Mouse (Mus musculus): ENCODE measurements around the gene Ric3. TPM values are rescaled to one million over a fixed set of nuclear protein-coding genes. Genes with fewer than 3 reads are reported as not detected.

Gene Ric3
- polyA plus RNA-seq, 1 experiment from 2014 or later = 33.2 TPM

GRCm38 (mm10) chr7:109014851-109015250 lies 68.3 kb downstream of the Ric3 start:
- Histone ChIP-seq H3K9ac (no peak overlapping the region), H3K27me3 (no peaks in the 10 kb centered on the region), H3K4me3 (no peak overlapping the region), H3K9me3 (no peaks in the 10 kb centered on the region), H3K4me2 (no peak overlapping the region), H3K4me1 (replicated peaks) (peaks cover 60% of the 10 kb centered on the region), H3K27ac (replicated peaks) (no peak overlapping the region), H3K36me3 (no peaks in the 10 kb centered on the region)
- no peak for ATAC-seq (ENCODE audit: low FRiP score, low read depth)
- 78% methylated on average over 7 of the region's 7 CpGs for WGBS

DNA sequence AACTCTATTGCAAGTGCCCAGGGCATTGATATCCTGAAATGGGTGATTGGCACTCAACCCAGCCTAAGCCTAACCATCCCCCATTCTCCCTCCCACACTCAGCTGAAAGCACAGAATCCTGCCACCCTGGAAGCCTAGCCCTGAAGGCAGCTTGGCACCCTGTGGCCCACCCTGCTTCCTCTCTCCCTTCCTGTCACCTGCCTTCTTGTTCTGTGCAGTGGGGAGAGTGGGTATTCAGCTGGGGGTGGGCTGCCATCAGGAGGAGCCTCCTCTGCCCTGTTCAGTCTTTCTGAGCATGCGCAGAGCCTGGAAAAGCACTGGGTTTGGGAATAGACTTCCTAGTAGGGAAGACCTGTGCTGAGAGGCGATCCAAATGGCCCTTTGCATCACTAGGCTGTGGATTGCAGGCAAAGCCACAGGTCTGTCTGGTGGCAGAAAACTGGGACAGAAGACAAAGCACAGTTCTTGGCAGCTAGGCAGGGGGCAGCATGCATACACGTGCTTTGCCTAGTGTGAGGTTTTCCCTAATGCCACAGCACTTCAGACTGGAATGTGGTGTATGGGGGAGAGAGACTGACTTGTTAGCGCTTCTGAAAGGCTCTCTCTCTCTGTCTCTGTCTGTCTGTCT lies 70.0 kb downstream of the Ric3 start:
- Histone ChIP-seq H3K27ac (replicated peaks) (peak overlapping the region; percentile 41), H3K36me3 (no peaks in the 10 kb centered on the region), H3K4me1 (replicated peaks) (peaks cover 61% of the 10 kb centered on the region), H3K9ac (peak overlapping the region; percentile 5; the same call in 1 of the 2 replicates), H3K27me3 (no peaks in the 10 kb centered on the region), H3K9me3 (no peaks in the 10 kb centered on the region), H3K4me2 (peak overlapping the region; percentile 88), H3K4me3 (peak overlapping the region; percentile 14)
- no peak for ATAC-seq (ENCODE audit: low FRiP score, low read depth)
- WGBS = 27% methylated on average over 4 of the region's 4 CpGs

DNA sequence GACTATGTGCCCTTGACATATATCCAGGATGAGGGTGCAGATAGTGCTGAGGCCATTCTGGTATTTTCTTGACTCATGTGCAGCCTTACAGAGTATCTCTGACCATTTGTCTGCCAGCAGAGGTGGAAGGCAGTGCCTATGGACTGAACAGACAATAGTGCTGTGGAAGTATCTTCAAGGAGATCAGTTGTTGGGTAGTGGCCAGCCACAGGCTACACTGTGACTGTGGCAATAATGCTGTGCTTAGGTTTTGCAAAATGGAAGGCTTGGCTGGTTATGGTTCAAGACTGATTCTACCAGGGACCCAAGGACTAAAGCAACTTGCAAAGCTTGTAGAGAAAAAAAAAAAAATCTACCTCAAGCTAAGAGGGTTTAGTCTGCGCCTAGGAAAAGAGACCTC lies 70.6 kb downstream of the Ric3 start:
- peaks cover 61% of the 10 kb centered on the region for H3K4me1 ChIP-seq (replicated peaks)
- H3K36me3 ChIP-seq = no peaks in the 10 kb centered on the region
- no peak for ATAC-seq (ENCODE audit: low FRiP score, low read depth)
- H3K9me3 ChIP-seq = no peaks in the 10 kb centered on the region
- H3K27ac ChIP-seq (replicated peaks) = peak overlapping the region; percentile 91
- 0 out of 2 replicates have a peak overlapping the region, but pooled peaks have one; percentile 5 for H3K9ac ChIP-seq
- H3K4me2 ChIP-seq = peak overlapping the region; percentile 88
- WGBS = 76% methylated on average over 1 of the region's 1 CpGs
- H3K27me3 ChIP-seq = no peaks in the 10 kb centered on the region
- H3K4me3 ChIP-seq = peak overlapping the region; percentile 76

GRCm38 (mm10) chr7:109011596-109012180 lies 71.4 kb downstream of the Ric3 start:
- peak overlapping the region; percentile 91 for H3K27ac ChIP-seq (replicated peaks)
- H3K9me3 ChIP-seq = no peaks in the 10 kb centered on the region
- H3K27me3 ChIP-seq = no peaks in the 10 kb centered on the region
- peak; percentile 71 for ATAC-seq (ENCODE audit: low FRiP score, low read depth)
- H3K4me2 ChIP-seq = peak overlapping the region; percentile 88
- no peaks in the 10 kb centered on the region for H3K36me3 ChIP-seq
- H3K4me1 ChIP-seq (replicated peaks) = peaks cover 56% of the 10 kb centered on the region
- H3K4me3 ChIP-seq = peak overlapping the region; percentile 76
- H3K9ac ChIP-seq = peak overlapping the region; percentile 86
- 23% methylated on average over 8 of the region's 8 CpGs for WGBS

GRCm38 (mm10) chr7:109010720-109011595 lies 72.2 kb downstream of the Ric3 start:
- no peaks in the 10 kb centered on the region for H3K9me3 ChIP-seq
- H3K36me3 ChIP-seq = no peaks in the 10 kb centered on the region
- H3K27ac ChIP-seq (replicated peaks) = peak overlapping the region; percentile 91
- H3K4me1 ChIP-seq (replicated peaks) = peaks cover 48% of the 10 kb centered on the region
- H3K4me3 ChIP-seq = peak overlapping the region; percentile 76
- under 1% methylated on average over 44 of the region's 82 CpGs for WGBS
- H3K9ac ChIP-seq = peak overlapping the region; percentile 86
- peak; percentile 79 for ATAC-seq (ENCODE audit: low FRiP score, low read depth)
- H3K27me3 ChIP-seq = no peaks in the 10 kb centered on the region
- H3K4me2 ChIP-seq = peak overlapping the region; percentile 88

- H3K27me3 ChIP-seq = no peaks in the 10 kb centered on the region
- 90% methylated on average over 1 of the region's 1 CpGs for WGBS
- peaks cover 38% of the 10 kb centered on the region for H3K4me1 ChIP-seq (replicated peaks)
- no peak overlapping the region for H3K4me2 ChIP-seq
- no peak overlapping the region for H3K9ac ChIP-seq
- H3K4me3 ChIP-seq = no peak overlapping the region
- no peaks in the 10 kb centered on the region for H3K9me3 ChIP-seq
- no peak overlapping the region for H3K27ac ChIP-seq (replicated peaks)
- H3K36me3 ChIP-seq = no peaks in the 10 kb centered on the region
- ATAC-seq (ENCODE audit: low FRiP score, low read depth) = no peak
Observed at GRCm38 (mm10) chr7:109009260-109009659, 73.9 kb downstream of the Ric3 start.

DNA sequence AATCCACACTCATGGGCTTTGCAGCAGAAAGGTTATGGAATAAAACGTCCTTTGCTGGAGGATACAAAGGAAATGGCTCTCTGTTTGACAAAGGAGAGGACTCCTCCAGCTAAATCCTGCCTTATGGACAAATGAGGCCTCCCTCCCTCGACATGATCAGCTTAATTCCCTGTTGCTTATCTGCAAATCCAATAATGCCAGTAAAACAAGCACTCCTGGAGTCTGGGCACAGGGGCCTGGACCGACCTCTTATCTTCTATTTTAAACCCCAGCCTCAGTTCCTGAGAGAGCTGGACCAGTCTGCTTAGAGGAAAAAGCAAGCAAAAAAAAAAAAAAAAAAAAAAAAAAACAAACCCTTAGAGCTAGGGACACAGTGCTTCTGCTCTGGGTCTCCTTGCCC lies 79.5 kb downstream of the Ric3 start:
- Histone ChIP-seq H3K27me3 (no peaks in the 10 kb centered on the region), H3K9ac (no peak overlapping the region), H3K27ac (replicated peaks) (no peak overlapping the region), H3K9me3 (no peaks in the 10 kb centered on the region), H3K4me1 (replicated peaks) (no peaks in the 10 kb centered on the region), H3K36me3 (no peaks in the 10 kb centered on the region), H3K4me3 (no peak overlapping the region), H3K4me2 (no peak overlapping the region)
- WGBS = 44% methylated on average over 3 of the region's 3 CpGs
- no peak for ATAC-seq (ENCODE audit: low FRiP score, low read depth)

DNA sequence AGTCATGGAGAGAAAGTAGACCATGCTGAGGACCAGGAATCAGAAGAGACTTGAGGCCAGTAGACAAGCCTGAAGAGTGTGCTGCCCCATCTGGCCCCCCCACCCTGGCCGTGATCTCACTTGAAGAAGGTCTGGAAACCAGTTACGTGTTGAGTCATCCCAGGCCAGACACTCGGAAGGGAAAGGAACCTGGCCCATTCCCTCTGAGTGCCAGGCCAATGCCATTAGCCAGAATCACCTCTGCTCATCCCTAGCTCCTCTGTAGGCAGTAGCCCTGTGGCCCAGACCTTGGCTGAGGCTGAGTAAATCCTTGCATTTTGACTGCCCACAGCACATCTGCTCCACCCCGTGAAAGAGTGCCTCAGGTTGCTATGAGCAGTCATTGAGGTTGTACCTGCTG lies 81.2 kb downstream of the Ric3 start:
- H3K4me1 ChIP-seq (replicated peaks) = no peaks in the 10 kb centered on the region
- ATAC-seq (ENCODE audit: low FRiP score, low read depth) = no peak
- H3K27ac ChIP-seq (replicated peaks) = no peak overlapping the region
- H3K4me2 ChIP-seq = no peak overlapping the region
- no peak overlapping the region for H3K4me3 ChIP-seq
- no peaks in the 10 kb centered on the region for H3K27me3 ChIP-seq
- H3K9ac ChIP-seq = no peak overlapping the region
- no peaks in the 10 kb centered on the region for H3K9me3 ChIP-seq
- WGBS = 84% methylated on average over 4 of the region's 4 CpGs
- H3K36me3 ChIP-seq = no peaks in the 10 kb centered on the region

DNA sequence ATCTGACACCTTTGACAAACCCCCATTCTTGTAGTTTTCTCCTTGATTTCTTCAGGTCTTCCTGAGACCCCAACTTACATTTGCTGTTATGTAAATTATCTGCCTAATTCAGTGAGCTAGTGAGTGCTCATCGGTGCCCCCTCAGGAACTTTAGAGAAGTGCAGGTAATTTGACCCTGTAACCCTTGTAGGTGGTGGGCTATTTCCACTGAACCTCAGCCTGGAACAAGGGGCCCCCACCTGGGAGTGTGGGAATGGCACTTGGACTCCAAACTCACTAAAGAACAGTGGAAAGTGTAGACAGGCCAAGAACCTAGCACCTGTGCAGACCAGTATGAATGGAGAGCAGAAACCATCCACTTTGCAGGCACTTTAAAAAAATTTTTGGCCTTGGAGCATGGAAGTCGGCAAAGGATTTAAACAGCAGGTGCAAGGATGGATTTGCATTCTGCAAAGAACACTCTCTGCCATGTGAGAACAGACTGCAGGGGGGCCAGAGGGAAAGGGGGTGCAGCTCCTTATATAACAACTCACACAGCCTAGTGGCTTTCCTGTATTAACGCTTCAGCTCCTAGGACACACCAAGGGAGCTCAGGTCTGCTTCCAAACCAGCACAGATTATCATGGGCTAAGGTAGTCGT lies 82.7 kb downstream of the Ric3 start:
- no peaks in the 10 kb centered on the region for H3K9me3 ChIP-seq
- 49% methylated on average over 4 of the region's 4 CpGs for WGBS
- no peak overlapping the region for H3K4me2 ChIP-seq
- no peak overlapping the region for H3K9ac ChIP-seq
- ATAC-seq (ENCODE audit: low FRiP score, low read depth) = no peak
- H3K27me3 ChIP-seq = no peaks in the 10 kb centered on the region
- H3K4me3 ChIP-seq = no peak overlapping the region
- H3K36me3 ChIP-seq = no peaks in the 10 kb centered on the region
- H3K27ac ChIP-seq (replicated peaks) = no peak overlapping the region
- no peaks in the 10 kb centered on the region for H3K4me1 ChIP-seq (replicated peaks)

DNA sequence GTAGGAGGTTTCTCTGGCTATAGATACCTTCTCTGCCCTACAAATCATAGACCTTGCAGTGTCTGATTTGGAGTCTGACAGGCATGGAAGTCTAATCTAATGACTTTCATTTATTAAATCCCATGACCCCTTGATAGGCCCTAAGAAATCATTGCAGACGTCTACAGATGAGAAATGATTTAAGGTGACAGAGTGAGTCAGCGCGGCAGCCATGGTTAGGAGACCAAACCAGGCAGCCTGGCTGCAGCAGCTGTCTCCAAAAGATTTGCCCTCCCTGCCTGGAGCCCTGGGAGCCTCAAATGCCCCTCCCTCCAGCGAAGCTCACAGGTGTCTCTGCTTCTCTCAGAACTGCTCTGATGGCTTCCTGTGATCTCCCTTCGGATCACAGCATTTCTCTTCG lies 87.0 kb downstream of the Ric3 start:
- WGBS = 58% methylated on average over 6 of the region's 6 CpGs
- no peak for ATAC-seq (ENCODE audit: low FRiP score, low read depth)
- no peaks in the 10 kb centered on the region for H3K27me3 ChIP-seq
- no peak overlapping the region for H3K4me3 ChIP-seq
- no peaks in the 10 kb centered on the region for H3K9me3 ChIP-seq
- H3K27ac ChIP-seq (replicated peaks) = no peak overlapping the region
- no peaks in the 10 kb centered on the region for H3K4me1 ChIP-seq (replicated peaks)
- no peak overlapping the region for H3K4me2 ChIP-seq
- no peak overlapping the region for H3K9ac ChIP-seq
- no peaks in the 10 kb centered on the region for H3K36me3 ChIP-seq

DNA sequence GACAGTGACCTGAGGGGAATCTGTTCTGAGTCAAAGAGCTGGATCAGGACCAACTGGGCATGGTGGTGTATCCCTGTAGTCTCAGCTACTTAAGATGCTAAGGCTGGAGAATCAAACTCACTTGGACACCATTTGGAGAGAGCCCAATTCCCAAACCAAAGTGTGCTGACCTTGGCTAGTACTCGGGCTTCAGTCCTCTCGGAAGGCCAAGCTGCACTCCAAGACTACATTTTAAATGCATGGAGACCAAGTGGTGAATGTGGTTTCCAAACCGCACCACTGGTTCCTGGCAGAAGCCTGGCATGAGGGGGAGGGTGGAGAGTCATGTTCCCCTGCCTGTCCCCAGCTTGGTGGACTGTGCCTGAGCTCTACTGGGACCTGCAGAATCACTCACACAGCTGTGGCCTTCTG lies 89.2 kb downstream of the Ric3 start:
- Histone ChIP-seq H3K9ac (no peak overlapping the region), H3K36me3 (no peaks in the 10 kb centered on the region), H3K9me3 (no peaks in the 10 kb centered on the region), H3K4me3 (no peak overlapping the region), H3K4me2 (no peak overlapping the region), H3K4me1 (replicated peaks) (no peaks in the 10 kb centered on the region), H3K27ac (replicated peaks) (no peak overlapping the region), H3K27me3 (no peaks in the 10 kb centered on the region)
- ATAC-seq (ENCODE audit: low FRiP score, low read depth) = no peak
- 68% methylated on average over 3 of the region's 3 CpGs for WGBS

GRCm38 (mm10) chr7:108993230-108993629 lies 89.9 kb downstream of the Ric3 start:
- no peaks in the 10 kb centered on the region for H3K27me3 ChIP-seq
- no peak overlapping the region for H3K4me2 ChIP-seq
- ATAC-seq (ENCODE audit: low FRiP score, low read depth) = no peak
- WGBS = 72% methylated on average over 7 of the region's 7 CpGs
- no peak overlapping the region for H3K9ac ChIP-seq
- H3K9me3 ChIP-seq = no peaks in the 10 kb centered on the region
- H3K36me3 ChIP-seq = no peaks in the 10 kb centered on the region
- H3K4me1 ChIP-seq (replicated peaks) = no peaks in the 10 kb centered on the region
- H3K4me3 ChIP-seq = no peak overlapping the region
- H3K27ac ChIP-seq (replicated peaks) = no peak overlapping the region
